Mouse (Mus musculus) liver, postnatal 0 days (tissue): ENCODE measurements around the gene 4931406C07Rik.

Experiments
- CTCF ChIP-seq: sonication (generic); IDR thresholded peaks from 2 replicates; pipeline ENCODE4 v1.5.1; 2016; ENCODE audit warnings: antibody characterized with exemption, low read depth
- EP300 ChIP-seq: IDR thresholded peaks from 2 replicates; pipeline ENCODE4 v1.6.1; 2016; ENCODE audit warnings: antibody characterized with exemption, low read depth, mild to moderate bottlenecking

DNA sequence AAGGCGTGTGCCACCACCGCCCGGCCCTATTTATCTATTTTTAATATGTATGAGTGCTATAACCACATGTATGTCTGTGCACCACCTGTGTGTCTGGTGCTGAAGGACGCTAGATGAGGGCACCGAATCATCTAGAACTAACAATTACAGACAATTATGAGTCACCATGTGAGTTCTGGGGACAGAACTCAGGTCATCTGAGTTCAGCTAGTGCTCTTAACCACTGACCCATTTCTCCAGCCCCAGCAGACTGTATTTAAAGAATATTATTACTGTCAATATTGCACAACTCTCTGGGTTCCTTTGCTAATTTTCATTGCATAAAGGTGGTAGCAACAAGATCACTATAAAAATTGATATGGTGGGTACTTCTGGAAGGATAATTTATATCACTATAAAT lies 6.2 kb downstream of the 4931406C07Rik start:
- TF ChIP-seq CTCF (no peak), EP300 (no peak)
